Mouse (Mus musculus) embryonic fibroblast, embryonic 13.5 days (primary cell): ENCODE results near the gene Atp6ap2.

ENCODE experiments used
- CTCF ChIP-seq: IDR thresholded peaks from 2 replicates; pipeline ENCODE4 v1.5.1; 2011; ENCODE audit warnings: mild to moderate bottlenecking, control low read depth, low read length, moderate library complexity, borderline replicate concordance; ENCODE audit not compliant: insufficient read depth
- POLR2A ChIP-seq: IDR thresholded peaks from 2 replicates; pipeline ENCODE4 v1.6.1; 2011; ENCODE audit warnings: low read depth, mild to moderate bottlenecking, control low read depth, low read length, moderate library complexity

DNA sequence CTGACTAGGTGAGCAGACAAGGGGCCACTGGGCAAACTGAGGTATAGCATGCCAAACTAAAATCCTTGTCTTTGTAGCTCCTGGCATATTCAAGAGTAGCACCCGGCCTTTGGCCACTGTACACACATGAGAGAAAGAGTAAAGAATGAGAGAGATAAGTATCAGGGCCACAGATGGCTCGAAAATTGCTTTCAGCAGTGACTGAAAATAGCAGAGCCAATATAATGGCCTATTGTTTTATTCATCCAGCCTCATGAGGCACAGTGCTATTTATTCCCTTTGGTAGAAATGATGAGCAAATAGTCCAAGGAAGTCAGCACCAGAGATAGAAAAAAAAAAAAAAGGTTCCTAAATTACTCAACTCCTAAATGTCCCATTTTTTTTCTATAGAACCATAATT, 57.4 kb downstream of the Atp6ap2 start:
- TF ChIP-seq CTCF (no peak), POLR2A (no peak)
